Mouse (Mus musculus): ENCODE data around the gene Ccser1. TPM values are rescaled to one million over a fixed set of nuclear protein-coding genes. Genes with fewer than 3 reads are reported as not detected.
A peak's percentile ranks its signal among the peaks of the same experiment; 100 is the strongest.

Gene Ccser1
- polyA plus RNA-seq, 1 experiment from 2014 or later: 6.6 TPM

- no peaks in the 10 kb centered on the region for H3K9me3 ChIP-seq (ENCODE audit: control insufficient read depth)
- 74% methylated on average over 6 of the region's 6 CpGs for WGBS
- H3K27ac ChIP-seq (ENCODE audit: low read depth, low read length): no peak overlapping the region
- ATAC-seq: no peak
- no peaks in the 10 kb centered on the region for H3K36me3 ChIP-seq (ENCODE audit: control insufficient read depth, insufficient read depth)
- no peak overlapping the region for H3K9ac ChIP-seq (ENCODE audit: low read depth, low read length)
- no peak for TF ChIP-seq CTCF (IDR thresholded peaks at IDR 0.05; ENCODE audit: low read depth)
- no peaks in the 10 kb centered on the region for H3K4me1 ChIP-seq (replicated peaks; ENCODE audit: control insufficient read depth, insufficient read depth, low read length)
- no peak overlapping the region for H3K4me3 ChIP-seq (ENCODE audit: low read depth, low read length)
- no peak overlapping the region for H3K4me2 ChIP-seq (replicated peaks; ENCODE audit: low read depth)
- no peaks in the 10 kb centered on the region for H3K27me3 ChIP-seq (replicated peaks; ENCODE audit: control insufficient read depth, insufficient read depth, low read length)
Observed at GRCm38 (mm10) chr6:61296188-61297037, 116.3 kb downstream of the Ccser1 start.

- Histone ChIP-seq H3K9ac (ENCODE audit: low read depth, low read length) (no peak overlapping the region), H3K4me2 (replicated peaks; ENCODE audit: low read depth) (no peak overlapping the region), H3K36me3 (ENCODE audit: control insufficient read depth, insufficient read depth) (no peaks in the 10 kb centered on the region), H3K27me3 (replicated peaks; ENCODE audit: control insufficient read depth, insufficient read depth, low read length) (no peaks in the 10 kb centered on the region), H3K4me1 (replicated peaks; ENCODE audit: control insufficient read depth, insufficient read depth, low read length) (no peaks in the 10 kb centered on the region), H3K9me3 (ENCODE audit: control insufficient read depth) (no peaks in the 10 kb centered on the region), H3K27ac (ENCODE audit: low read depth, low read length) (no peak overlapping the region), H3K4me3 (ENCODE audit: low read depth, low read length) (no peak overlapping the region)
- no peak for TF ChIP-seq CTCF (IDR thresholded peaks at IDR 0.05; ENCODE audit: low read depth)
- no peak for ATAC-seq
- 90% methylated on average over 4 of the region's 4 CpGs for WGBS
Observed at GRCm38 (mm10) chr6:61300441-61300840, 120.3 kb downstream of the Ccser1 start.

GRCm38 (mm10) chr6:61300975-61301374, 120.9 kb downstream of the Ccser1 start:
- TF ChIP-seq CTCF (IDR thresholded peaks at IDR 0.05; ENCODE audit: low read depth): no peak
- H3K27ac ChIP-seq (ENCODE audit: low read depth, low read length): no peak overlapping the region
- H3K9me3 ChIP-seq (ENCODE audit: control insufficient read depth): no peaks in the 10 kb centered on the region
- 76% methylated on average over 7 of the region's 7 CpGs for WGBS
- ATAC-seq: no peak
- no peaks in the 10 kb centered on the region for H3K4me1 ChIP-seq (replicated peaks; ENCODE audit: control insufficient read depth, insufficient read depth, low read length)
- no peaks in the 10 kb centered on the region for H3K36me3 ChIP-seq (ENCODE audit: control insufficient read depth, insufficient read depth)
- no peak overlapping the region for H3K9ac ChIP-seq (ENCODE audit: low read depth, low read length)
- no peak overlapping the region for H3K4me3 ChIP-seq (ENCODE audit: low read depth, low read length)
- no peak overlapping the region for H3K4me2 ChIP-seq (replicated peaks; ENCODE audit: low read depth)
- no peaks in the 10 kb centered on the region for H3K27me3 ChIP-seq (replicated peaks; ENCODE audit: control insufficient read depth, insufficient read depth, low read length)

- Histone ChIP-seq H3K4me3 (ENCODE audit: low read depth, low read length) (no peak overlapping the region), H3K27me3 (replicated peaks; ENCODE audit: control insufficient read depth, insufficient read depth, low read length) (no peaks in the 10 kb centered on the region), H3K27ac (ENCODE audit: low read depth, low read length) (no peak overlapping the region), H3K9ac (ENCODE audit: low read depth, low read length) (no peak overlapping the region), H3K9me3 (ENCODE audit: control insufficient read depth) (no peaks in the 10 kb centered on the region), H3K36me3 (ENCODE audit: control insufficient read depth, insufficient read depth) (no peaks in the 10 kb centered on the region), H3K4me1 (replicated peaks; ENCODE audit: control insufficient read depth, insufficient read depth, low read length) (no peaks in the 10 kb centered on the region), H3K4me2 (replicated peaks; ENCODE audit: low read depth) (no peak overlapping the region)
- TF ChIP-seq CTCF (IDR thresholded peaks at IDR 0.05; ENCODE audit: low read depth): peak; percentile 71
- ATAC-seq: no peak
- WGBS: 25% methylated on average over 2 of the region's 2 CpGs
Observed at GRCm38 (mm10) chr6:61301631-61302030, 121.5 kb downstream of the Ccser1 start.

- no peak overlapping the region for H3K4me2 ChIP-seq (replicated peaks; ENCODE audit: low read depth)
- WGBS: 82% methylated on average over 18 of the region's 18 CpGs
- no peaks in the 10 kb centered on the region for H3K27me3 ChIP-seq (replicated peaks; ENCODE audit: control insufficient read depth, insufficient read depth, low read length)
- no peaks in the 10 kb centered on the region for H3K9me3 ChIP-seq (ENCODE audit: control insufficient read depth)
- 0 out of 2 replicates have a peak, but pooled peaks cover 12% of the 10 kb centered on the region for H3K36me3 ChIP-seq (ENCODE audit: control insufficient read depth, insufficient read depth)
- peak; percentile 58 for TF ChIP-seq CTCF (IDR thresholded peaks at IDR 0.05; ENCODE audit: low read depth)
- no peak for ATAC-seq
- H3K9ac ChIP-seq (ENCODE audit: low read depth, low read length): no peak overlapping the region
- H3K4me1 ChIP-seq (replicated peaks; ENCODE audit: control insufficient read depth, insufficient read depth, low read length): no peaks in the 10 kb centered on the region
- H3K4me3 ChIP-seq (ENCODE audit: low read depth, low read length): no peak overlapping the region
- H3K27ac ChIP-seq (ENCODE audit: low read depth, low read length): no peak overlapping the region
Observed at GRCm38 (mm10) chr6:61311324-61312091, 131.4 kb downstream of the Ccser1 start.

- Histone ChIP-seq H3K4me2 (replicated peaks; ENCODE audit: low read depth) (no peak overlapping the region), H3K27me3 (replicated peaks; ENCODE audit: control insufficient read depth, insufficient read depth, low read length) (no peaks in the 10 kb centered on the region), H3K4me1 (replicated peaks; ENCODE audit: control insufficient read depth, insufficient read depth, low read length) (no peaks in the 10 kb centered on the region), H3K4me3 (ENCODE audit: low read depth, low read length) (no peak overlapping the region), H3K9me3 (ENCODE audit: control insufficient read depth) (no peaks in the 10 kb centered on the region), H3K9ac (ENCODE audit: low read depth, low read length) (no peak overlapping the region), H3K36me3 (ENCODE audit: control insufficient read depth, insufficient read depth) (0 out of 2 replicates have a peak, but pooled peaks cover 10% of the 10 kb centered on the region), H3K27ac (ENCODE audit: low read depth, low read length) (no peak overlapping the region)
- ATAC-seq: no peak
- TF ChIP-seq CTCF (IDR thresholded peaks at IDR 0.05; ENCODE audit: low read depth): peak; percentile 87
- WGBS: 24% methylated on average over 6 of the region's 6 CpGs
Observed at GRCm38 (mm10) chr6:61315884-61316601, 135.9 kb downstream of the Ccser1 start.

All from intestine, postnatal 0 days (tissue).